Mouse (Mus musculus): ENCODE measurements around the gene Slc30a5.
"Not testable (repeated sequence)": the region's sequence is repeated elsewhere in the genome, so short reads cannot be mapped to it uniquely, and the experiment has no call there.

Slc30a5 gene

GRCm38 (mm10) chr13:100841741-100842140 lies 8.5 kb upstream of the Slc30a5 start:
- DNase-seq (ENCODE audit: low spot score in 2 of 2): no peak

- no peak for DNase-seq (ENCODE audit: low spot score in 2 of 2)
Observed at GRCm38 (mm10) chr13:100834777-100835176, 1.6 kb upstream of the Slc30a5 start.

GRCm38 (mm10) chr13:100833640-100834002 lies 394 bp upstream of the Slc30a5 start:
- no peak for DNase-seq (ENCODE audit: low spot score in 2 of 2)

- DNase-seq (ENCODE audit: low spot score in 2 of 2): no peak
Observed at GRCm38 (mm10) chr13:100832188-100832587, 1.0 kb downstream of the Slc30a5 start.

GRCm38 (mm10) chr13:100831123-100831522 lies 2.1 kb downstream of the Slc30a5 start:
- no peak for DNase-seq (ENCODE audit: low spot score in 2 of 2)

GRCm38 (mm10) chr13:100825627-100826410 lies 7.4 kb downstream of the Slc30a5 start:
- DNase-seq (ENCODE audit: low spot score in 2 of 2): no peak

- DNase-seq (ENCODE audit: low spot score in 2 of 2): no peak
Observed at GRCm38 (mm10) chr13:100824916-100825315, 8.3 kb downstream of the Slc30a5 start.

- no peak for DNase-seq (ENCODE audit: low spot score in 2 of 2)
Observed at GRCm38 (mm10) chr13:100824306-100824705, 8.9 kb downstream of the Slc30a5 start.

GRCm38 (mm10) chr13:100823863-100824262 lies 9.4 kb downstream of the Slc30a5 start:
- no peak for DNase-seq (ENCODE audit: low spot score in 2 of 2)

- no peak for DNase-seq (ENCODE audit: low spot score in 2 of 2)
Observed at GRCm38 (mm10) chr13:100814451-100814850, 18.8 kb downstream of the Slc30a5 start.

- DNase-seq (ENCODE audit: low spot score in 2 of 2): no peak
Observed at GRCm38 (mm10) chr13:100805776-100806175, 27.5 kb downstream of the Slc30a5 start.

GRCm38 (mm10) chr13:100797171-100797570 lies 36.1 kb downstream of the Slc30a5 start:
- DNase-seq (ENCODE audit: low spot score in 2 of 2): no peak

- no peak for DNase-seq (ENCODE audit: low spot score in 2 of 2)
Observed at GRCm38 (mm10) chr13:100789083-100789482, 44.1 kb downstream of the Slc30a5 start.

GRCm38 (mm10) chr13:100788057-100788456 lies 45.2 kb downstream of the Slc30a5 start:
- not testable (repeated sequence) for DNase-seq (ENCODE audit: low spot score in 2 of 2)

GRCm38 (mm10) chr13:100787316-100788010 lies 45.8 kb downstream of the Slc30a5 start:
- DNase-seq (ENCODE audit: low spot score in 2 of 2): no peak

GRCm38 (mm10) chr13:100786414-100786867 lies 46.8 kb downstream of the Slc30a5 start, which contains the start of gene Ccnb1:
Gene Ccnb1 (minus strand): TSS chr13:100786570.
- DNase-seq (ENCODE audit: low spot score in 2 of 2): peak; percentile 86 to 87

GRCm38 (mm10) chr13:100785806-100786413 lies 47.3 kb downstream of the Slc30a5 start:
- DNase-seq (ENCODE audit: low spot score in 2 of 2): no peak

GRCm38 (mm10) chr13:100777491-100777890 lies 55.7 kb downstream of the Slc30a5 start:
- DNase-seq (ENCODE audit: low spot score in 2 of 2): no peak

GRCm38 (mm10) chr13:100776710-100777109 lies 56.5 kb downstream of the Slc30a5 start:
- no peak for DNase-seq (ENCODE audit: low spot score in 2 of 2)

GRCm38 (mm10) chr13:100776056-100776419 lies 57.2 kb downstream of the Slc30a5 start:
- DNase-seq (ENCODE audit: low spot score in 2 of 2): no peak

GRCm38 (mm10) chr13:100775252-100776055 lies 57.8 kb downstream of the Slc30a5 start, which contains the start of gene Cenph:
Gene Cenph (minus strand): TSS chr13:100775899.
- peak; percentile 73 to 77 for DNase-seq (ENCODE audit: low spot score in 2 of 2)

- no peak for DNase-seq (ENCODE audit: low spot score in 2 of 2)
Observed at GRCm38 (mm10) chr13:100774704-100775103, 58.5 kb downstream of the Slc30a5 start.
